Mouse (Mus musculus) liver, embryonic 12.5 days (tissue): ENCODE results near the gene Casp1. TPM values are rescaled to one million over a fixed set of nuclear protein-coding genes. Genes with fewer than 3 reads are reported as not detected.
A peak's percentile ranks its signal among the peaks of the same experiment; 100 is the strongest.

Source experiments
- ATAC-seq: fragments of 200-750 bp; cut with Nextera tagmentation; 2 replicates; pipeline ENCODE4 v1.8.0; 2017; ENCODE audit warnings: moderate number of reproducible peaks, mild to moderate bottlenecking, moderate library complexity
- H3K27ac ChIP-seq: fragments of 300-500 bp; sonication (generic); 2 replicates; pipeline ENCODE4 v1.5.1; 2016; ENCODE audit warnings: mild to moderate bottlenecking
- H3K27me3 ChIP-seq: fragments of 300-500 bp; sonication (generic); replicated peaks from 2 replicates; pipeline ENCODE4 v1.6.1; 2016; ENCODE audit warnings: mild to moderate bottlenecking, moderate library complexity
- H3K36me3 ChIP-seq: fragments of 300-500 bp; sonication (generic); 2 replicates; pipeline ENCODE4 v1.6.1; 2016; ENCODE audit warnings: mild to moderate bottlenecking, moderate library complexity
- H3K4me1 ChIP-seq: fragments of 300-500 bp; sonication (generic); 2 replicates; pipeline ENCODE4 v1.6.1; 2016
- H3K4me2 ChIP-seq: fragments of 300-500 bp; sonication (generic); 2 replicates; pipeline ENCODE4 v1.6.1; 2016; ENCODE audit warnings: mild to moderate bottlenecking, moderate library complexity
- H3K4me3 ChIP-seq: fragments of 300-500 bp; sonication (generic); 2 replicates; pipeline ENCODE4 v1.5.1; 2016; ENCODE audit warnings: mild to moderate bottlenecking, moderate library complexity
- H3K9ac ChIP-seq: fragments of 300-500 bp; sonication (generic); 2 replicates; pipeline ENCODE4 v1.6.1; 2016; ENCODE audit warnings: mild to moderate bottlenecking, moderate library complexity
- H3K9me3 ChIP-seq: fragments of 300-500 bp; sonication (generic); replicated peaks from 2 replicates; pipeline ENCODE4 v1.6.1; 2016; ENCODE audit warnings: mild to moderate bottlenecking, moderate library complexity
- WGBS: fragments of 180-500 bp; shearing (Covaris S2); methylation state at CpG from one replicate; pipeline ENCODE4 v1.1.7; 2016; ENCODE audit not compliant: insufficient replicate concordance; 5-methylcytosine and 5-hydroxymethylcytosine counted together
- polyA plus RNA-seq: library from polyadenylated mRNA; unstranded; fragments of >200 nt; fragmentation: Nextera tagmentation; extraction: Ambion mirVana; gene quantifications from 2 replicates; pipeline ENCODE4 v1.2.1, GENCODE M21; 2016

Casp1 gene
- 1.5 and 2.1 TPM in 2 replicates for polyA plus RNA-seq

GRCm38 (mm10) chr9:5298329-5299131 lies at the start of gene Casp1:
Gene Casp1 (plus strand): TSS chr9:5298517.
- H3K9me3 ChIP-seq, result no peaks in the 10 kb centered on the region
- H3K4me3 ChIP-seq, result no peak within 1 kb of the TSS
- ATAC-seq, result no peak
- WGBS, result 63% methylated on average over 11 of the region's 11 CpGs
- H3K36me3 ChIP-seq, result no peaks in the 10 kb centered on the region
- no peak within 1 kb of the TSS for H3K4me2 ChIP-seq
- no peaks in the 10 kb centered on the region for H3K27me3 ChIP-seq
- no peaks in the 10 kb centered on the region for H3K4me1 ChIP-seq
- no peak within 1 kb of the TSS for H3K27ac ChIP-seq
- H3K9ac ChIP-seq, result no peak within 1 kb of the TSS

GRCm38 (mm10) chr9:5263951-5264475 lies 34.3 kb upstream of the Casp1 start:
- Histone ChIP-seq H3K27ac (no peak overlapping the region), H3K9ac (no peak overlapping the region), H3K4me2 (no peak overlapping the region), H3K9me3 (no peaks in the 10 kb centered on the region), H3K4me3 (no peak overlapping the region), H3K27me3 (no peaks in the 10 kb centered on the region), H3K36me3 (no peaks in the 10 kb centered on the region), H3K4me1 (no peaks in the 10 kb centered on the region)
- WGBS, result 60% methylated on average over 2 of the region's 2 CpGs
- ATAC-seq, result no peak

- H3K4me2 ChIP-seq, result no peak overlapping the region
- 53% methylated on average over 2 of the region's 2 CpGs for WGBS
- ATAC-seq, result no peak
- no peak overlapping the region for H3K4me3 ChIP-seq
- H3K9me3 ChIP-seq, result no peaks in the 10 kb centered on the region
- no peaks in the 10 kb centered on the region for H3K27me3 ChIP-seq
- no peak overlapping the region for H3K27ac ChIP-seq
- no peaks in the 10 kb centered on the region for H3K4me1 ChIP-seq
- no peaks in the 10 kb centered on the region for H3K36me3 ChIP-seq
- H3K9ac ChIP-seq, result no peak overlapping the region
These were observed 28.0 kb upstream of the Casp1 start for GRCm38 (mm10) chr9:5270274-5270673.

- H3K36me3 ChIP-seq, result no peaks in the 10 kb centered on the region
- no peak overlapping the region for H3K4me3 ChIP-seq
- H3K4me2 ChIP-seq, result no peak overlapping the region
- H3K27ac ChIP-seq, result no peak overlapping the region
- ATAC-seq, result no peak
- no peaks in the 10 kb centered on the region for H3K4me1 ChIP-seq
- 41% methylated on average over 1 of the region's 1 CpGs for WGBS
- no peaks in the 10 kb centered on the region for H3K9me3 ChIP-seq
- H3K9ac ChIP-seq, result no peak overlapping the region
- H3K27me3 ChIP-seq, result no peaks in the 10 kb centered on the region
These were observed 27.4 kb upstream of the Casp1 start for GRCm38 (mm10) chr9:5270884-5271283.

- Histone ChIP-seq H3K4me3 (no peak overlapping the region), H3K4me1 (no peaks in the 10 kb centered on the region), H3K27me3 (no peaks in the 10 kb centered on the region), H3K9ac (no peak overlapping the region), H3K9me3 (no peaks in the 10 kb centered on the region), H3K4me2 (no peak overlapping the region), H3K27ac (no peak overlapping the region), H3K36me3 (no peaks in the 10 kb centered on the region)
- 53% methylated on average over 6 of the region's 6 CpGs for WGBS
- no peak for ATAC-seq
These were observed 26.9 kb upstream of the Casp1 start for GRCm38 (mm10) chr9:5271334-5271845.

- WGBS, result 52% methylated on average over 2 of the region's 2 CpGs
- Histone ChIP-seq H3K27me3 (no peaks in the 10 kb centered on the region), H3K4me3 (no peak overlapping the region), H3K9me3 (no peaks in the 10 kb centered on the region), H3K9ac (no peak overlapping the region), H3K4me1 (no peaks in the 10 kb centered on the region), H3K4me2 (no peak overlapping the region), H3K27ac (no peak overlapping the region), H3K36me3 (no peaks in the 10 kb centered on the region)
- no peak for ATAC-seq
These were observed 12.2 kb upstream of the Casp1 start for GRCm38 (mm10) chr9:5286071-5286470.

- no peak overlapping the region for H3K4me2 ChIP-seq
- no peaks in the 10 kb centered on the region for H3K4me1 ChIP-seq
- H3K9ac ChIP-seq, result no peak overlapping the region
- H3K27me3 ChIP-seq, result no peaks in the 10 kb centered on the region
- no peak for ATAC-seq
- no peaks in the 10 kb centered on the region for H3K9me3 ChIP-seq
- H3K36me3 ChIP-seq, result no peaks in the 10 kb centered on the region
- no peak overlapping the region for H3K4me3 ChIP-seq
- H3K27ac ChIP-seq, result no peak overlapping the region
These were observed 11.7 kb upstream of the Casp1 start for GRCm38 (mm10) chr9:5286597-5286996.

- H3K4me1 ChIP-seq, result no peaks in the 10 kb centered on the region
- no peak overlapping the region for H3K27ac ChIP-seq
- no peaks in the 10 kb centered on the region for H3K9me3 ChIP-seq
- no peaks in the 10 kb centered on the region for H3K27me3 ChIP-seq
- no peak overlapping the region for H3K4me3 ChIP-seq
- no peak for ATAC-seq
- 54% methylated on average over 2 of the region's 2 CpGs for WGBS
- no peaks in the 10 kb centered on the region for H3K36me3 ChIP-seq
- no peak overlapping the region for H3K4me2 ChIP-seq
- no peak overlapping the region for H3K9ac ChIP-seq
These were observed 1.7 kb upstream of the Casp1 start for GRCm38 (mm10) chr9:5296354-5297237.

- H3K36me3 ChIP-seq, result no peaks in the 10 kb centered on the region
- H3K4me1 ChIP-seq, result no peaks in the 10 kb centered on the region
- H3K9me3 ChIP-seq, result no peaks in the 10 kb centered on the region
- no peak overlapping the region for H3K4me2 ChIP-seq
- no peak for ATAC-seq
- H3K27me3 ChIP-seq, result no peaks in the 10 kb centered on the region
- H3K9ac ChIP-seq, result no peak overlapping the region
- H3K27ac ChIP-seq, result no peak overlapping the region
- no peak overlapping the region for H3K4me3 ChIP-seq
- 71% methylated on average over 2 of the region's 2 CpGs for WGBS
These were observed 740 bp downstream of the Casp1 start for GRCm38 (mm10) chr9:5299132-5299381.

- H3K9me3 ChIP-seq, result no peaks in the 10 kb centered on the region
- H3K27me3 ChIP-seq, result no peaks in the 10 kb centered on the region
- no peak within 1 kb of the TSS; the same call in 1 of the 2 replicates for H3K4me3 ChIP-seq
- 42% methylated on average over 5 of the region's 5 CpGs for WGBS
- H3K9ac ChIP-seq, result no peak within 1 kb of the TSS
- H3K4me2 ChIP-seq, result 0 out of 2 replicates have a peak within 1 kb of the TSS, but pooled peaks have one; percentile 8
- H3K27ac ChIP-seq, result no peak within 1 kb of the TSS
- no peak for ATAC-seq
- H3K36me3 ChIP-seq, result no peaks in the 10 kb centered on the region
- no peaks in the 10 kb centered on the region for H3K4me1 ChIP-seq
These were observed 10.2 kb downstream of the Casp1 start, which contains the start of gene Casp4 for GRCm38 (mm10) chr9:5308561-5308960. Gene Casp4 (plus strand): TSS chr9:5308828.

GRCm38 (mm10) chr9:5310112-5310511 lies 11.8 kb downstream of the Casp1 start:
- Histone ChIP-seq H3K4me2 (no peak overlapping the region), H3K9me3 (no peaks in the 10 kb centered on the region), H3K27ac (no peak overlapping the region), H3K4me3 (no peak overlapping the region), H3K36me3 (no peaks in the 10 kb centered on the region), H3K27me3 (no peaks in the 10 kb centered on the region), H3K9ac (no peak overlapping the region), H3K4me1 (no peaks in the 10 kb centered on the region)
- no peak for ATAC-seq

- Histone ChIP-seq H3K27me3 (no peaks in the 10 kb centered on the region), H3K4me3 (no peak overlapping the region), H3K9me3 (no peaks in the 10 kb centered on the region), H3K4me1 (no peaks in the 10 kb centered on the region), H3K36me3 (no peaks in the 10 kb centered on the region), H3K27ac (no peak overlapping the region), H3K4me2 (no peak overlapping the region), H3K9ac (no peak overlapping the region)
- WGBS, result 61% methylated on average over 4 of the region's 4 CpGs
- ATAC-seq, result no peak
These were observed 13.1 kb downstream of the Casp1 start for GRCm38 (mm10) chr9:5311435-5311834.
